Mouse (Mus musculus) kidney, postnatal 0 days (tissue): ENCODE measurements at regions not wholly inside any gene's neighbourhood (a gene's known extent, or its start where the extent isn't known, plus 50 kb on each side); places are given as distances from the start of the nearest gene placed in this dataset.

ENCODE experiments used
- ATAC-seq: fragments of 200-750 bp; cut with Nextera tagmentation; replicated peaks from 2 replicates; pipeline ENCODE4 v1.8.0; 2017; ENCODE audit warnings: low read depth, moderate number of reproducible peaks, moderate TSS enrichment, moderate library complexity; ENCODE audit not compliant: low FRiP score
- DNase-seq: peaks from one replicate; pipeline ENCODE4 v3.0.0-alpha.2; 2016; ENCODE audit warnings: low spot score
- H3K27ac ChIP-seq: fragments of 300-500 bp; sonication (generic); 2 replicates; pipeline ENCODE4 v1.5.1; 2014; ENCODE audit warnings: mild to moderate bottlenecking
- H3K27me3 ChIP-seq: fragments of 300-500 bp; sonication (generic); 2 replicates; pipeline ENCODE4 v1.6.1; 2014; ENCODE audit warnings: low read length, mixed read lengths; ENCODE audit not compliant: insufficient read depth
- H3K36me3 ChIP-seq: fragments of 300-500 bp; sonication (generic); 2 replicates; pipeline ENCODE4 v1.6.1; 2014; ENCODE audit warnings: low read length, mixed read lengths; ENCODE audit not compliant: insufficient read depth
- H3K4me1 ChIP-seq: fragments of 300-500 bp; sonication (generic); replicated peaks from 2 replicates; pipeline ENCODE4 v1.6.1; 2014; ENCODE audit warnings: antibody characterized with exemption, low read length, mixed read lengths; ENCODE audit not compliant: insufficient read depth
- H3K4me2 ChIP-seq: fragments of 300-500 bp; sonication (generic); 2 replicates; pipeline ENCODE4 v1.6.1; 2014; ENCODE audit warnings: mild to moderate bottlenecking, low read length, moderate library complexity, mixed read lengths
- H3K4me3 ChIP-seq: fragments of 300-500 bp; sonication (generic); replicated peaks from 2 replicates; pipeline ENCODE4 v1.5.1; 2014; ENCODE audit warnings: low read depth, low read length
- H3K9ac ChIP-seq: fragments of 300-500 bp; sonication (generic); 2 replicates; pipeline ENCODE4 v1.6.1; 2014; ENCODE audit warnings: low read depth, low read length
- H3K9me3 ChIP-seq: fragments of 300-500 bp; sonication (generic); replicated peaks from 2 replicates; pipeline ENCODE4 v1.6.1; 2016; ENCODE audit warnings: low read length, inconsistent platforms, mixed read lengths
- CTCF ChIP-seq: IDR thresholded peaks from 2 replicates; pipeline ENCODE4 v1.5.1; 2016; ENCODE audit warnings: antibody characterized with exemption, low read depth, mild to moderate bottlenecking, moderate library complexity
- WGBS: fragments of 180-500 bp; shearing (Covaris S2); extraction: QIAGEN DNeasy Blood & Tissue Kit; methylation state at CpG from one replicate; pipeline ENCODE4 v1.1.7; 2014; 5-methylcytosine and 5-hydroxymethylcytosine counted together

DNA sequence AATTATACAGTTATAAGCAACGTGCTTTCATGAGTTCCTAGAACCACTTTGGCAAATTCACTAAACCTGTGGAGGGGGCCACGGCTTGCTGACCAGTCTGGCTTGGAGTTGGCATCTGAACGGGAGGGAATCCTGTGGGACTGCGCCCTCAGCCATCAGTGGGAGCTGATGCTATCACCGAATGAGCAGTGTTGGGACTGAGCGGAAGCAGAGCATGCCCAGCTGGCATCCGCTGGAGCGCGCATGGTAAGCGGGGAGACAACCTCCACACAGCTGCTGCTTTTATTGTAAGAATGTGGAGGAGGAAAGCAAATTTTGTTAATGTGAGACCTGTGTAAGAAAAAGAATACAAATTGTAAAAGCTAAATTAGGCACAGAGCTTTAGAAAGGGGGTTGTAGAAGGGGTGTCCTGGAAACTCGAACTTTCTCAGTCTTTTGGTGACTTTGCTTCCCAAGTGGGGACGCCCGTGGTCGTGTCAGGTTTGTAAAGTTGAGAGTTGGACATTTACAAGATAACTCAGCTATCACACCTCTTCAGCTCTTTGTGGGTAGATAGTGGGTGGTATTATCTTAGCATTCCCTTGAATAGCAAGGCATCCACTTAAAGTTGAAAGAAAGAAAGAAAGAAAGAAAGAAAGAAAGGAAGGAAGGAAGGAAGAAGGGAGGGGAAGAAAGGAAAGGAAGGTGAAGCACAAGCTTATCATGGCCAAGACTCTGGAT lies 142.2 kb downstream of the Qrsl1 start:
- no peak for TF ChIP-seq CTCF
- WGBS = 46% methylated on average over 14 of the region's 14 CpGs
- H3K36me3 ChIP-seq = no peaks in the 10 kb centered on the region
- no peak overlapping the region for H3K9ac ChIP-seq
- no peaks in the 10 kb centered on the region for H3K27me3 ChIP-seq
- ATAC-seq = no peak
- H3K4me3 ChIP-seq = no peak overlapping the region
- H3K4me1 ChIP-seq = no peaks in the 10 kb centered on the region
- no peak overlapping the region for H3K4me2 ChIP-seq
- peak overlapping the region; percentile 32; the same call in 1 of the 2 replicates for H3K27ac ChIP-seq
- no peaks in the 10 kb centered on the region for H3K9me3 ChIP-seq
- DNase-seq = peak; percentile 42

DNA sequence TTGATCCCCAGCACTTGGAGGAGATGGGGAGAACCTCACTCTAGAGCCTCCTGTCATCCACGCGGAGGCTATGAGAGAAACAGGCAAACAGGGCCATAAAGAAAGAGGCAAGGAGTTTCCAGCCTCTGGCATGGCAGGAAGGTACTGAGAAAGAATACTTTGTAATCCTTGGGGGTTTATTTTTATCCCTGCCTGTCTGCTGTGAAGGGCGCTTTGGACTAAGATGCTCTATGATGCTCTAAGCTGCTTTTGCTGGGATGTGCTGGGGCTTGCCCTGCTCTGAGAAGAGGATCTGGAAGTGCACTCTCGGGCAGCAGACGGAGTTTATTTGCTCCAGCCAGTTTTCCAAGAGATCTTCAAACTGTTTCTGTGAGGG lies 141.7 kb downstream of the Qrsl1 start:
- Histone ChIP-seq H3K4me1 (no peaks in the 10 kb centered on the region), H3K9ac (no peak overlapping the region), H3K27ac (peak overlapping the region; percentile 32; the same call in 1 of the 2 replicates), H3K4me3 (no peak overlapping the region), H3K36me3 (no peaks in the 10 kb centered on the region), H3K27me3 (no peaks in the 10 kb centered on the region), H3K9me3 (no peaks in the 10 kb centered on the region), H3K4me2 (no peak overlapping the region)
- no peak for DNase-seq
- ATAC-seq = no peak
- no peak for TF ChIP-seq CTCF
- WGBS = 72% methylated on average over 5 of the region's 5 CpGs

- no peak for DNase-seq
- Histone ChIP-seq H3K27ac (no peak overlapping the region), H3K9me3 (no peaks in the 10 kb centered on the region), H3K4me1 (no peaks in the 10 kb centered on the region), H3K4me2 (no peak overlapping the region), H3K27me3 (no peaks in the 10 kb centered on the region), H3K36me3 (no peaks in the 10 kb centered on the region), H3K9ac (no peak overlapping the region), H3K4me3 (no peak overlapping the region)
- no peak for ATAC-seq
- WGBS = 82% methylated on average over 6 of the region's 6 CpGs
- no peak for TF ChIP-seq CTCF
Observed at GRCm38 (mm10) chr10:43761979-43762570, 139.5 kb downstream of the Qrsl1 start.

GRCm38 (mm10) chr10:43764581-43764980 lies 137.0 kb downstream of the Qrsl1 start:
- WGBS = 93% methylated on average over 3 of the region's 3 CpGs

GRCm38 (mm10) chr10:43765275-43765674 lies 136.3 kb downstream of the Qrsl1 start:
- H3K27ac ChIP-seq = no peak overlapping the region
- TF ChIP-seq CTCF = no peak

More at GRCm38 (mm10) chr10:43764581-43764980, 137.0 kb downstream of the Qrsl1 start:
- TF ChIP-seq CTCF = no peak
- DNase-seq = no peak
- Histone ChIP-seq H3K9me3 (no peaks in the 10 kb centered on the region), H3K4me1 (peaks cover 4% of the 10 kb centered on the region; the same call in 1 of the 2 replicates), H3K4me2 (no peak overlapping the region), H3K27ac (no peak overlapping the region), H3K27me3 (no peaks in the 10 kb centered on the region), H3K36me3 (no peaks in the 10 kb centered on the region), H3K4me3 (no peak overlapping the region), H3K9ac (no peak overlapping the region)
- ATAC-seq = no peak

DNA sequence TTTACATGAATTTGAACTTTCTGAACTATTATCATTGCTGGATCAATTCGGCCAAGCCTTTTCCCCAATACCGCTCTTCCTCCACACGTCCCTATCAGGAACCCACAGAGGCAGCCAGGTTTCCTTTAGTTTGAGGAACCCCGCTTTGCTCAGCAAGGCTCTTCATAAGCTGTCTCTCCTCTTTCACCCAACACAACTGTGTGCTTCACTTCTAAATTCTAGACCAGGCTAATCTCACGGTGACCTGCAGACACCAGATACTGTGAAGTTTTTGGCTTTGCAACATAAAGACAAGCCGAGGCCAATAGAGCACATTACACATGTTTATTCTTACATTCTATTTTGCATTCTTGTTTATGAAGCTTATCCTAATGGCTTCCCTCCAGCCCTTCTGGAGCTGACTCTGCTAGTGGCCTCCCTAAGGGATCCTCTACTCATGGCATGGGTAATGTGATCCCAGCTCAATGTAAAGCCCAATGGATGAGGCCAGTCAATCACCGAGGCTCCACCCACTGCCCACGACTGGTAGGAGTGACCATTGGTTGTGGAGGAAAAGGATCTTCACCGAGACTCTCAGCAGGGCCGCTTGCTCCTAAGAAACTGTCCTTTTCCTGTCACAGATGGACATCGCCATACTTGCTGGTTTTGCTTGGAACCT lies 135.6 kb downstream of the Qrsl1 start:
- no peaks in the 10 kb centered on the region for H3K36me3 ChIP-seq
- H3K9me3 ChIP-seq = no peaks in the 10 kb centered on the region
- TF ChIP-seq CTCF = no peak
- H3K27me3 ChIP-seq = no peaks in the 10 kb centered on the region
- no peak for DNase-seq
- H3K27ac ChIP-seq = no peak overlapping the region; the same call in 1 of the 2 replicates
- H3K4me1 ChIP-seq = peaks cover 4% of the 10 kb centered on the region; the same call in 1 of the 2 replicates
- 71% methylated on average over 11 of the region's 11 CpGs for WGBS
- no peak overlapping the region for H3K4me2 ChIP-seq
- no peak for ATAC-seq
- no peak overlapping the region for H3K9ac ChIP-seq
- no peak overlapping the region for H3K4me3 ChIP-seq

More at GRCm38 (mm10) chr10:43765275-43765674, 136.3 kb downstream of the Qrsl1 start:
- Histone ChIP-seq H3K9me3 (no peaks in the 10 kb centered on the region), H3K9ac (no peak overlapping the region), H3K27me3 (no peaks in the 10 kb centered on the region), H3K36me3 (no peaks in the 10 kb centered on the region), H3K4me1 (peaks cover 4% of the 10 kb centered on the region; the same call in 1 of the 2 replicates), H3K4me2 (no peak overlapping the region), H3K4me3 (no peak overlapping the region)
- no peak for ATAC-seq
- 88% methylated on average over 1 of the region's 1 CpGs for WGBS
- no peak for DNase-seq
